Mouse (Mus musculus): Measurements from ENCODE around the gene Bcar3.

GRCm38 (mm10) chr3:122288613-122289195 is 5.2 kb upstream of the Bcar3 start:
- TF ChIP-seq POLR2A (IDR thresholded peaks at IDR 0.05; ENCODE audit: low read depth, low read length), result no peak
- TF ChIP-seq CTCF (IDR thresholded peaks at IDR 0.05; ENCODE audit: extremely low read depth, insufficient read length, insufficient replicate concordance, low read depth, low read length), result no peak

All from small intestine, adult 2 months (tissue).